Mouse (Mus musculus): Measurements from ENCODE around the gene 2810004N23Rik. TPM values are rescaled to one million over a fixed set of nuclear protein-coding genes. Genes with fewer than 3 reads are reported as not detected.

Gene 2810004N23Rik
- total RNA-seq, 2 experiments from 2014 or later: 44.8 to 47.4 TPM

GRCm38 (mm10) chr8:124828561-124829240 is 34.2 kb downstream of the 2810004N23Rik start:
- no peak for DNase-seq
- intact Hi-C loops (cut with DNase I): no loop called here

- DNase-seq: peak; percentile 60 to 68
- intact Hi-C loops (cut with DNase I): loop anchor here (1.0 kb wide), 1 partner anchor 88 kb away; no protein-coding TSS in a partner anchor
Measured at GRCm38 (mm10) chr8:124827387-124827786, 35.5 kb downstream of the 2810004N23Rik start.

GRCm38 (mm10) chr8:124826658-124827057 is 36.3 kb downstream of the 2810004N23Rik start:
- DNase-seq: no peak
- intact Hi-C loops (cut with DNase I): loop anchor here (1.0 kb wide), 1 partner anchor 87 kb away; no protein-coding TSS in a partner anchor

GRCm38 (mm10) chr8:124823497-124823896 is 39.4 kb downstream of the 2810004N23Rik start:
- DNase-seq: no peak
- intact Hi-C loops (cut with DNase I): no loop called here

GRCm38 (mm10) chr8:124820125-124820524 is 42.8 kb downstream of the 2810004N23Rik start:
- intact Hi-C loops (cut with DNase I): no loop called here
- no peak for DNase-seq

- intact Hi-C loops (cut with DNase I): no loop called here
- DNase-seq: no peak
Measured at GRCm38 (mm10) chr8:124819612-124820115, 43.3 kb downstream of the 2810004N23Rik start.

- DNase-seq: no peak
- intact Hi-C loops (cut with DNase I): no loop called here
Measured at GRCm38 (mm10) chr8:124817361-124817760, 45.6 kb downstream of the 2810004N23Rik start.

GRCm38 (mm10) chr8:124816866-124817265 is 46.1 kb downstream of the 2810004N23Rik start:
- intact Hi-C loops (cut with DNase I): no loop called here
- no peak for DNase-seq

- DNase-seq: no peak
- intact Hi-C loops (cut with DNase I): no loop called here
Measured at GRCm38 (mm10) chr8:124815870-124816269, 47.0 kb downstream of the 2810004N23Rik start.

GRCm38 (mm10) chr8:124813326-124813725 is 49.6 kb downstream of the 2810004N23Rik start:
- intact Hi-C loops (cut with DNase I): no loop called here
- no peak for DNase-seq

- intact Hi-C loops (cut with DNase I): no loop called here
- DNase-seq: no peak
Measured at GRCm38 (mm10) chr8:124810689-124811394, 52.1 kb downstream of the 2810004N23Rik start.

GRCm38 (mm10) chr8:124810056-124810610 is 52.8 kb downstream of the 2810004N23Rik start:
- no peak for DNase-seq
- intact Hi-C loops (cut with DNase I): no loop called here

- intact Hi-C loops (cut with DNase I): no loop called here
- DNase-seq: no peak
Measured at GRCm38 (mm10) chr8:124809419-124809818, 53.5 kb downstream of the 2810004N23Rik start.

- DNase-seq: no peak
- intact Hi-C loops (cut with DNase I): no loop called here
Measured at GRCm38 (mm10) chr8:124805990-124806389, 56.9 kb downstream of the 2810004N23Rik start.

GRCm38 (mm10) chr8:124803824-124804702 is 58.9 kb downstream of the 2810004N23Rik start:
- DNase-seq: no peak

GRCm38 (mm10) chr8:124800542-124800941 is 62.4 kb downstream of the 2810004N23Rik start:
- intact Hi-C loops (cut with DNase I): no loop called here
- no peak for DNase-seq

More at GRCm38 (mm10) chr8:124803824-124804702, 58.9 kb downstream of the 2810004N23Rik start:
- intact Hi-C loops (cut with DNase I): no loop called here

- intact Hi-C loops (cut with DNase I): no loop called here
- DNase-seq: no peak
Measured at GRCm38 (mm10) chr8:124795781-124796488, 67.0 kb downstream of the 2810004N23Rik start.

GRCm38 (mm10) chr8:124794486-124794780 is 68.5 kb downstream of the 2810004N23Rik start:
- intact Hi-C loops (cut with DNase I): no loop called here
- DNase-seq: peak in 1 of 2 experiments; percentile 22

GRCm38 (mm10) chr8:124793661-124794485 is 69.0 kb downstream of the 2810004N23Rik start:
- DNase-seq: peak in 1 of 2 experiments; percentile 6
- intact Hi-C loops (cut with DNase I): no loop called here

Data from heart, postnatal 36 days (tissue).